Mouse (Mus musculus): ENCODE measurements around the gene Pxk. TPM values are rescaled to one million over a fixed set of nuclear protein-coding genes. Genes with fewer than 3 reads are reported as not detected.
A peak's percentile ranks its signal among the peaks of the same experiment; 100 is the strongest.

The Pxk gene
- polyA plus RNA-seq, 1 experiment = 66.7 TPM

GRCm38 (mm10) chr14:8092573-8092972, 5.4 kb upstream of the Pxk start:
- TF ChIP-seq POLR2A (IDR thresholded peaks at IDR 0.05; ENCODE audit: borderline replicate concordance, insufficient read depth, low read length) (no peak), CTCF (IDR thresholded peaks at IDR 0.05; ENCODE audit: borderline replicate concordance, insufficient read depth, low read depth, low read length) (peak; percentile 30; the same call in 1 of the 2 replicates)
- H3K27ac ChIP-seq (ENCODE audit: insufficient read depth, low read length) = no peak overlapping the region
- 84% methylated on average over 2 of the region's 2 CpGs for WGBS
- peak in 1 of 2 experiments; percentile 37 for DNase-seq
- no peaks in the 10 kb centered on the region for H3K4me1 ChIP-seq (ENCODE audit: control insufficient read depth, insufficient read depth, low read length)
- H3K27me3 ChIP-seq (ENCODE audit: control insufficient read depth, insufficient read depth, low read length) = no peaks in the 10 kb centered on the region
- no peak overlapping the region for H3K4me3 ChIP-seq (replicated peaks; ENCODE audit: insufficient read depth, low read depth, low read length)

GRCm38 (mm10) chr14:8093427-8093826, 4.6 kb upstream of the Pxk start:
- TF ChIP-seq CTCF (IDR thresholded peaks at IDR 0.05; ENCODE audit: borderline replicate concordance, insufficient read depth, low read depth, low read length) = no peak
- no peak for TF ChIP-seq POLR2A (IDR thresholded peaks at IDR 0.05; ENCODE audit: borderline replicate concordance, insufficient read depth, low read length)
- no peak for DNase-seq
- Histone ChIP-seq H3K27ac (ENCODE audit: insufficient read depth, low read length) (no peak overlapping the region), H3K4me1 (ENCODE audit: control insufficient read depth, insufficient read depth, low read length) (no peaks in the 10 kb centered on the region), H3K27me3 (ENCODE audit: control insufficient read depth, insufficient read depth, low read length) (no peaks in the 10 kb centered on the region), H3K4me3 (replicated peaks; ENCODE audit: insufficient read depth, low read depth, low read length) (no peak overlapping the region)
- 35% methylated on average over 5 of the region's 5 CpGs for WGBS

GRCm38 (mm10) chr14:8094931-8095561, 3.0 kb upstream of the Pxk start:
- Histone ChIP-seq H3K27me3 (ENCODE audit: control insufficient read depth, insufficient read depth, low read length) (no peaks in the 10 kb centered on the region), H3K27ac (ENCODE audit: insufficient read depth, low read length) (no peak overlapping the region), H3K4me3 (replicated peaks; ENCODE audit: insufficient read depth, low read depth, low read length) (no peak overlapping the region), H3K4me1 (ENCODE audit: control insufficient read depth, insufficient read depth, low read length) (peaks cover 1% of the 10 kb centered on the region; the same call in 1 of the 2 replicates)
- 67% methylated on average over 3 of the region's 3 CpGs for WGBS
- DNase-seq = no peak
- TF ChIP-seq CTCF (IDR thresholded peaks at IDR 0.05; ENCODE audit: borderline replicate concordance, insufficient read depth, low read depth, low read length) = no peak
- TF ChIP-seq POLR2A (IDR thresholded peaks at IDR 0.05; ENCODE audit: borderline replicate concordance, insufficient read depth, low read length) = no peak

- 75% methylated on average over 7 of the region's 7 CpGs for WGBS
- TF ChIP-seq CTCF (IDR thresholded peaks at IDR 0.05; ENCODE audit: borderline replicate concordance, insufficient read depth, low read depth, low read length) (no peak), POLR2A (IDR thresholded peaks at IDR 0.05; ENCODE audit: borderline replicate concordance, insufficient read depth, low read length) (no peak)
- no peaks in the 10 kb centered on the region for H3K27me3 ChIP-seq (ENCODE audit: control insufficient read depth, insufficient read depth, low read length)
- H3K4me3 ChIP-seq (replicated peaks; ENCODE audit: insufficient read depth, low read depth, low read length) = no peak overlapping the region
- 0 out of 2 replicates have a peak overlapping the region, but pooled peaks have one; percentile 41 for H3K27ac ChIP-seq (ENCODE audit: insufficient read depth, low read length)
- H3K4me1 ChIP-seq (ENCODE audit: control insufficient read depth, insufficient read depth, low read length) = peaks cover 3% of the 10 kb centered on the region; the same call in 1 of the 2 replicates
- DNase-seq = no peak
Observed at GRCm38 (mm10) chr14:8095562-8095950, 2.5 kb upstream of the Pxk start.

- Histone ChIP-seq H3K27ac (ENCODE audit: insufficient read depth, low read length) (peak overlapping the region; percentile 51), H3K27me3 (ENCODE audit: control insufficient read depth, insufficient read depth, low read length) (no peaks in the 10 kb centered on the region), H3K4me3 (replicated peaks; ENCODE audit: insufficient read depth, low read depth, low read length) (peak overlapping the region; percentile 67), H3K4me1 (ENCODE audit: control insufficient read depth, insufficient read depth, low read length) (peaks cover 9% of the 10 kb centered on the region)
- no peak for DNase-seq
- 2% methylated on average over 5 of the region's 5 CpGs for WGBS
- TF ChIP-seq CTCF (IDR thresholded peaks at IDR 0.05; ENCODE audit: borderline replicate concordance, insufficient read depth, low read depth, low read length) = no peak
Observed at GRCm38 (mm10) chr14:8098687-8098995, 630 bp downstream of the Pxk start.

GRCm38 (mm10) chr14:8099561-8100021, 1.6 kb downstream of the Pxk start:
- TF ChIP-seq CTCF (IDR thresholded peaks at IDR 0.05; ENCODE audit: borderline replicate concordance, insufficient read depth, low read depth, low read length) = no peak
- no peak for TF ChIP-seq POLR2A (IDR thresholded peaks at IDR 0.05; ENCODE audit: borderline replicate concordance, insufficient read depth, low read length)
- no peak overlapping the region for H3K27ac ChIP-seq (ENCODE audit: insufficient read depth, low read length)
- 39% methylated on average over 10 of the region's 10 CpGs for WGBS
- H3K4me3 ChIP-seq (replicated peaks; ENCODE audit: insufficient read depth, low read depth, low read length) = peak overlapping the region; percentile 51
- DNase-seq = peak in 1 of 2 experiments; percentile 29
- H3K4me1 ChIP-seq (ENCODE audit: control insufficient read depth, insufficient read depth, low read length) = peaks cover 13% of the 10 kb centered on the region
- no peaks in the 10 kb centered on the region for H3K27me3 ChIP-seq (ENCODE audit: control insufficient read depth, insufficient read depth, low read length)

GRCm38 (mm10) chr14:8101886-8102285, 3.9 kb downstream of the Pxk start:
- DNase-seq = peak; percentile 46 to 69
- TF ChIP-seq POLR2A (IDR thresholded peaks at IDR 0.05; ENCODE audit: borderline replicate concordance, insufficient read depth, low read length) (no peak), CTCF (IDR thresholded peaks at IDR 0.05; ENCODE audit: borderline replicate concordance, insufficient read depth, low read depth, low read length) (no peak)
- Histone ChIP-seq H3K27me3 (ENCODE audit: control insufficient read depth, insufficient read depth, low read length) (no peaks in the 10 kb centered on the region), H3K27ac (ENCODE audit: insufficient read depth, low read length) (no peak overlapping the region), H3K4me1 (ENCODE audit: control insufficient read depth, insufficient read depth, low read length) (peaks cover 17% of the 10 kb centered on the region), H3K4me3 (replicated peaks; ENCODE audit: insufficient read depth, low read depth, low read length) (no peak overlapping the region)
- 31% methylated on average over 8 of the region's 8 CpGs for WGBS

- no peak for DNase-seq
- 41% methylated on average over 12 of the region's 12 CpGs for WGBS
- Histone ChIP-seq H3K4me1 (ENCODE audit: control insufficient read depth, insufficient read depth, low read length) (peaks cover 17% of the 10 kb centered on the region), H3K27ac (ENCODE audit: insufficient read depth, low read length) (no peak overlapping the region), H3K4me3 (replicated peaks; ENCODE audit: insufficient read depth, low read depth, low read length) (no peak overlapping the region), H3K27me3 (ENCODE audit: control insufficient read depth, insufficient read depth, low read length) (no peaks in the 10 kb centered on the region)
- TF ChIP-seq POLR2A (IDR thresholded peaks at IDR 0.05; ENCODE audit: borderline replicate concordance, insufficient read depth, low read length) (no peak), CTCF (IDR thresholded peaks at IDR 0.05; ENCODE audit: borderline replicate concordance, insufficient read depth, low read depth, low read length) (no peak)
Observed at GRCm38 (mm10) chr14:8102676-8103075, 4.7 kb downstream of the Pxk start.

Data from cerebellum, adult 2 months (tissue).